Mouse (Mus musculus): ENCODE measurements at regions not wholly inside any gene's neighbourhood (a gene's known extent, or its start where the extent isn't known, plus 50 kb on each side); places are given as distances from the start of the nearest gene placed in this dataset.

DNA sequence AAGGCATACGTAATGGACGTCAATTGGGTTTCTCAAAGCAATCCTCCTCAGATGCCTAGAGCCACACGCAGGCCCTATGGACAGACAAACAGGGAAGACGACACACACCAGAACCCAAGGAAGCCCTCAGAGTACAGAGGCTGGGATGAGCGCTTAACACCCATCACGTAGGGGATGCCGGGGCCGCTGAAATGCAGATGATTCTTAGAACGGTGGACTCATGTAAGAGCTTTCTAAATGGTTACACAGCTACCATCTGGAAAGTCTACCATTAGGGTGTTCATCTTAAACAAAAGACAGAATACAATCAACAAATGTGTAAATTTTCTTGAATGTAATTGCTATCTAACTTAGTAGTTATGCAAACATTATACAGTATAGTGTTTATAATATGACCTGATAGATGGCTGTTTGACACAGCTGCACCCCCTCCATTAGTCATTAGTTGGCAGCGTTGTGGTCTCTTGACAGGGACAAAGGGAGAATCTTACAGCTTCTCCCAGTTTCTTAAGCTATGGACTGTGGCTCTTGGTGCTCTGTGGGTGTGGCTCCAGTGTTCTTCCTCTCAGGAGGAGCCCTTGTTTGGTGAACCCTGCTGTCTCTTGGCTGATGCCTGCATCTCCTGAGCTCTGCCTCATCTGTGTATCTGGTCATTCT lies 259.4 kb upstream of the Runx1 start:
- TF ChIP-seq CTCF (conservative IDR thresholded peaks at IDR 0.05; ENCODE audit: low read length), result no peak
- no peak for TF ChIP-seq NANOG (IDR thresholded peaks at IDR 0.05; ENCODE audit: borderline replicate concordance, low read length)
- no peak for TF ChIP-seq POU5F1 (IDR thresholded peaks at IDR 0.05; ENCODE audit: borderline replicate concordance, low read length)

Data from E14TG2a.4 (cell line).